Mouse (Mus musculus) midbrain, embryonic 15.5 days (tissue): Measurements from ENCODE around the gene Fem1a. TPM values are rescaled to one million over a fixed set of nuclear protein-coding genes. Genes with fewer than 3 reads are reported as not detected.
A peak's percentile ranks its signal among the peaks of the same experiment; 100 is the strongest.
"Not testable (repeated sequence)": the region's sequence is repeated elsewhere in the genome, so short reads cannot be mapped to it uniquely, and the experiment has no call there.

Source experiments
- ATAC-seq: fragments of 200-750 bp; cut with Nextera tagmentation; replicated peaks from 2 replicates; pipeline ENCODE4 v1.8.0; 2017; ENCODE audit warnings: moderate TSS enrichment
- H3K27ac ChIP-seq: fragments of 300-500 bp; sonication (generic); 2 replicates; pipeline ENCODE4 v1.5.1; 2015; ENCODE audit warnings: mild to moderate bottlenecking, inconsistent platforms
- H3K27me3 ChIP-seq: fragments of 300-500 bp; sonication (generic); replicated peaks from 2 replicates; pipeline ENCODE4 v1.6.1; 2015; ENCODE audit warnings: inconsistent platforms
- H3K36me3 ChIP-seq: fragments of 300-500 bp; sonication (generic); replicated peaks from 2 replicates; pipeline ENCODE4 v1.6.1; 2015; ENCODE audit warnings: inconsistent platforms
- H3K4me1 ChIP-seq: fragments of 300-500 bp; sonication (generic); 2 replicates; pipeline ENCODE4 v1.6.1; 2015; ENCODE audit warnings: inconsistent platforms
- H3K4me2 ChIP-seq: fragments of 300-500 bp; sonication (generic); 2 replicates; pipeline ENCODE4 v1.6.1; 2015; ENCODE audit warnings: inconsistent platforms, mild to moderate bottlenecking, moderate library complexity
- H3K4me3 ChIP-seq: fragments of 300-500 bp; sonication (generic); 2 replicates; pipeline ENCODE4 v1.5.1; 2015; ENCODE audit warnings: mild to moderate bottlenecking, inconsistent platforms
- H3K9ac ChIP-seq: fragments of 300-500 bp; sonication (generic); 2 replicates; pipeline ENCODE4 v1.6.1; 2015; ENCODE audit warnings: mild to moderate bottlenecking, inconsistent platforms
- H3K9me3 ChIP-seq: fragments of 300-500 bp; sonication (generic); 2 replicates; pipeline ENCODE4 v1.6.1; 2016; ENCODE audit warnings: inconsistent platforms
- WGBS: fragments of 180-500 bp; shearing (Covaris S2); methylation state at CpG from one replicate; pipeline ENCODE4 v1.1.7; 2015; ENCODE audit warnings: mixed read lengths; 5-methylcytosine and 5-hydroxymethylcytosine counted together
- polyA plus RNA-seq: library from polyadenylated mRNA; unstranded; fragments of >200 nt; fragmentation: Nextera tagmentation; extraction: Ambion mirVana; gene quantifications from 2 replicates; pipeline ENCODE4 v1.2.1, GENCODE M21; 2015

The Fem1a gene
- polyA plus RNA-seq, 1 experiment from 2014 or later, result 20.1 TPM

- not testable (repeated sequence) for H3K9ac ChIP-seq, H3K27ac ChIP-seq, H3K9me3 ChIP-seq, ATAC-seq, H3K27me3 ChIP-seq
- peak overlapping the region; percentile 99; the same call in 1 of the 2 replicates for H3K4me2 ChIP-seq
- WGBS, result 94% methylated on average over 19 of the region's 19 CpGs
- peaks cover 13% of the 10 kb centered on the region; the same call in 1 of the 2 replicates for H3K36me3 ChIP-seq
- peak overlapping the region; percentile 69; the same call in 1 of the 2 replicates for H3K4me3 ChIP-seq
- H3K4me1 ChIP-seq, result peaks cover 65% of the 10 kb centered on the region
Measured at GRCm38 (mm10) chr17:56258269-56258668, 1.7 kb downstream of the Fem1a start.

- H3K9ac ChIP-seq, result not testable (repeated sequence)
- peaks cover 66% of the 10 kb centered on the region for H3K4me1 ChIP-seq
Measured at GRCm38 (mm10) chr17:56258812-56259211, 2.2 kb downstream of the Fem1a start.

GRCm38 (mm10) chr17:56259301-56260037 lies 2.9 kb downstream of the Fem1a start:
- no peak overlapping the region for H3K9ac ChIP-seq
- no peak overlapping the region for H3K4me3 ChIP-seq
- H3K27ac ChIP-seq, result no peak overlapping the region
- no peak for ATAC-seq
- no peaks in the 10 kb centered on the region for H3K27me3 ChIP-seq
- 91% methylated on average over 10 of the region's 10 CpGs for WGBS
- peaks cover 13% of the 10 kb centered on the region; the same call in 1 of the 2 replicates for H3K36me3 ChIP-seq
- H3K4me1 ChIP-seq, result peaks cover 68% of the 10 kb centered on the region
- 0 out of 2 replicates have a peak overlapping the region, but pooled peaks have one; percentile 17 for H3K4me2 ChIP-seq
- H3K9me3 ChIP-seq, result no peaks in the 10 kb centered on the region

More at GRCm38 (mm10) chr17:56258812-56259211, 2.2 kb downstream of the Fem1a start:
- 78% methylated on average over 2 of the region's 2 CpGs for WGBS
- H3K9me3 ChIP-seq, H3K27ac ChIP-seq, ATAC-seq, H3K27me3 ChIP-seq: not testable (repeated sequence)
- H3K36me3 ChIP-seq, result peaks cover 13% of the 10 kb centered on the region; the same call in 1 of the 2 replicates
- 0 out of 2 replicates have a peak overlapping the region, but pooled peaks have one; percentile 3 for H3K4me3 ChIP-seq
- H3K4me2 ChIP-seq, result 0 out of 2 replicates have a peak overlapping the region, but pooled peaks have one; percentile 17

- no peaks in the 10 kb centered on the region for H3K9me3 ChIP-seq
- H3K4me1 ChIP-seq, result peaks cover 57% of the 10 kb centered on the region
- H3K27me3 ChIP-seq, result no peaks in the 10 kb centered on the region
- no peak overlapping the region for H3K4me3 ChIP-seq
- ATAC-seq, result no peak
- no peak overlapping the region; the same call in 1 of the 2 replicates for H3K9ac ChIP-seq
- H3K27ac ChIP-seq, result no peak overlapping the region
- H3K4me2 ChIP-seq, result no peak overlapping the region
- 81% methylated on average over 3 of the region's 3 CpGs for WGBS
- peaks cover 17% of the 10 kb centered on the region; the same call in 1 of the 2 replicates for H3K36me3 ChIP-seq
Measured at GRCm38 (mm10) chr17:56261166-56261565, 4.6 kb downstream of the Fem1a start.

GRCm38 (mm10) chr17:56262645-56263094 lies 6.1 kb downstream of the Fem1a start:
- peaks cover 52% of the 10 kb centered on the region for H3K4me1 ChIP-seq
- H3K36me3 ChIP-seq, result peaks cover 17% of the 10 kb centered on the region; the same call in 1 of the 2 replicates
- H3K27me3 ChIP-seq, result no peaks in the 10 kb centered on the region
- no peak overlapping the region for H3K9ac ChIP-seq
- 87% methylated on average over 3 of the region's 3 CpGs for WGBS
- no peak overlapping the region for H3K4me3 ChIP-seq
- H3K4me2 ChIP-seq, result no peak overlapping the region
- H3K9me3 ChIP-seq, result no peaks in the 10 kb centered on the region
- no peak overlapping the region for H3K27ac ChIP-seq
- ATAC-seq, result no peak

GRCm38 (mm10) chr17:56264020-56264419 lies 7.4 kb downstream of the Fem1a start:
- Histone ChIP-seq H3K36me3 (peaks cover 17% of the 10 kb centered on the region; the same call in 1 of the 2 replicates), H3K9me3 (no peaks in the 10 kb centered on the region), H3K27ac (no peak overlapping the region), H3K9ac (no peak overlapping the region), H3K4me1 (peaks cover 43% of the 10 kb centered on the region), H3K4me3 (no peak overlapping the region), H3K4me2 (no peak overlapping the region), H3K27me3 (no peaks in the 10 kb centered on the region)
- ATAC-seq, result peak; percentile 70
- WGBS, result 18% methylated on average over 8 of the region's 8 CpGs

GRCm38 (mm10) chr17:56265011-56265410 lies 8.4 kb downstream of the Fem1a start:
- H3K4me3 ChIP-seq, result no peak overlapping the region
- H3K27ac ChIP-seq, result no peak overlapping the region
- WGBS, result 97% methylated on average over 4 of the region's 4 CpGs
- H3K4me1 ChIP-seq, result peaks cover 40% of the 10 kb centered on the region
- no peak for ATAC-seq
- no peaks in the 10 kb centered on the region for H3K9me3 ChIP-seq
- 0 out of 2 replicates have a peak, but pooled peaks cover 15% of the 10 kb centered on the region for H3K36me3 ChIP-seq
- H3K9ac ChIP-seq, result no peak overlapping the region
- H3K4me2 ChIP-seq, result no peak overlapping the region
- H3K27me3 ChIP-seq, result no peaks in the 10 kb centered on the region

- no peaks in the 10 kb centered on the region for H3K27me3 ChIP-seq
- no peak for ATAC-seq
- H3K4me3 ChIP-seq, result no peak overlapping the region
- H3K27ac ChIP-seq, result no peak overlapping the region
- peaks cover 32% of the 10 kb centered on the region for H3K4me1 ChIP-seq
- H3K9ac ChIP-seq, result no peak overlapping the region
- H3K4me2 ChIP-seq, result no peak overlapping the region
- H3K36me3 ChIP-seq, result 0 out of 2 replicates have a peak, but pooled peaks cover 15% of the 10 kb centered on the region
- WGBS, result 92% methylated on average over 3 of the region's 3 CpGs
- no peaks in the 10 kb centered on the region for H3K9me3 ChIP-seq
Measured at GRCm38 (mm10) chr17:56265869-56266268, 9.3 kb downstream of the Fem1a start.

- no peak overlapping the region for H3K9ac ChIP-seq
- H3K4me3 ChIP-seq, result no peak overlapping the region
- WGBS, result 71% methylated on average over 3 of the region's 3 CpGs
- H3K9me3 ChIP-seq, result no peaks in the 10 kb centered on the region
- H3K4me2 ChIP-seq, result no peak overlapping the region
- 0 out of 2 replicates have a peak, but pooled peaks cover 12% of the 10 kb centered on the region for H3K36me3 ChIP-seq
- peaks cover 28% of the 10 kb centered on the region for H3K4me1 ChIP-seq
- H3K27me3 ChIP-seq, result no peaks in the 10 kb centered on the region
- no peak overlapping the region for H3K27ac ChIP-seq
- no peak for ATAC-seq
Measured at GRCm38 (mm10) chr17:56266271-56266670, 9.7 kb downstream of the Fem1a start.

- Histone ChIP-seq H3K4me3 (peak overlapping the region; percentile 40), H3K4me2 (peak overlapping the region; percentile 73), H3K36me3 (0 out of 2 replicates have a peak, but pooled peaks cover 4% of the 10 kb centered on the region), H3K27me3 (no peaks in the 10 kb centered on the region), H3K4me1 (peaks cover 12% of the 10 kb centered on the region), H3K9me3 (no peaks in the 10 kb centered on the region), H3K27ac (peak overlapping the region; percentile 81), H3K9ac (peak overlapping the region; percentile 41)
- peak; percentile 88 for ATAC-seq
- 22% methylated on average over 12 of the region's 12 CpGs for WGBS
Measured at GRCm38 (mm10) chr17:56269153-56269630, 12.6 kb downstream of the Fem1a start.

- H3K27ac ChIP-seq, result peak overlapping the region; percentile 81
- peak; percentile 18 for ATAC-seq
- H3K4me2 ChIP-seq, result peak overlapping the region; percentile 73
- no peaks in the 10 kb centered on the region for H3K9me3 ChIP-seq
- no peaks in the 10 kb centered on the region for H3K27me3 ChIP-seq
- 0 out of 2 replicates have a peak, but pooled peaks cover 4% of the 10 kb centered on the region for H3K36me3 ChIP-seq
- peak overlapping the region; percentile 41; the same call in 1 of the 2 replicates for H3K9ac ChIP-seq
- H3K4me3 ChIP-seq, result peak overlapping the region; percentile 40
- WGBS, result 77% methylated on average over 3 of the region's 3 CpGs
- peaks cover 12% of the 10 kb centered on the region for H3K4me1 ChIP-seq
Measured at GRCm38 (mm10) chr17:56269741-56270140, 13.1 kb downstream of the Fem1a start.

- Histone ChIP-seq H3K4me1 (peaks cover 20% of the 10 kb centered on the region), H3K4me3 (no peak overlapping the region), H3K4me2 (no peak overlapping the region), H3K9ac (no peak overlapping the region), H3K27ac (no peak overlapping the region), H3K9me3 (no peaks in the 10 kb centered on the region), H3K27me3 (no peaks in the 10 kb centered on the region), H3K36me3 (no peaks in the 10 kb centered on the region)
- ATAC-seq, result no peak
- WGBS, result 87% methylated on average over 12 of the region's 12 CpGs
Measured at GRCm38 (mm10) chr17:56271609-56272253, 15.1 kb downstream of the Fem1a start.
